Mouse (Mus musculus) intestine, postnatal 0 days (tissue): ENCODE data around the gene Gm9602. TPM values are rescaled to one million over a fixed set of nuclear protein-coding genes. Genes with fewer than 3 reads are reported as not detected.
"Not testable (repeated sequence)": the region's sequence is repeated elsewhere in the genome, so short reads cannot be mapped to it uniquely, and the experiment has no call there.

Experiments
- ATAC-seq: fragments of 200-750 bp; cut with Nextera tagmentation; 2 replicates; pipeline ENCODE4 v1.8.0; 2017; ENCODE audit warnings: mild to moderate bottlenecking, moderate TSS enrichment, moderate library complexity
- H3K27ac ChIP-seq: fragments of 300-500 bp; sonication (generic); 2 replicates; pipeline ENCODE4 v1.5.1; 2014; ENCODE audit warnings: mild to moderate bottlenecking, low read depth, low read length, moderate library complexity
- H3K27me3 ChIP-seq: fragments of 300-500 bp; sonication (generic); replicated peaks from 2 replicates; pipeline ENCODE4 v1.6.1; 2014; ENCODE audit warnings: low read length, mixed read lengths; ENCODE audit not compliant: control insufficient read depth, insufficient read depth
- H3K36me3 ChIP-seq: fragments of 300-500 bp; sonication (generic); 2 replicates; pipeline ENCODE4 v1.6.1; 2014; ENCODE audit warnings: mild to moderate bottlenecking, moderate library complexity; ENCODE audit not compliant: control insufficient read depth, insufficient read depth
- H3K4me1 ChIP-seq: fragments of 300-500 bp; sonication (generic); replicated peaks from 2 replicates; pipeline ENCODE4 v1.6.1; 2014; ENCODE audit warnings: antibody characterized with exemption, low read length, mixed read lengths; ENCODE audit not compliant: control insufficient read depth, insufficient read depth
- H3K4me2 ChIP-seq: fragments of 300-500 bp; sonication (generic); replicated peaks from 2 replicates; pipeline ENCODE4 v1.6.1; 2014; ENCODE audit warnings: low read depth, mild to moderate bottlenecking, moderate library complexity
- H3K4me3 ChIP-seq: fragments of 300-500 bp; sonication (generic); 2 replicates; pipeline ENCODE4 v1.5.1; 2014; ENCODE audit warnings: low read depth, low read length
- H3K9ac ChIP-seq: fragments of 300-500 bp; sonication (generic); 2 replicates; pipeline ENCODE4 v1.6.1; 2014; ENCODE audit warnings: mild to moderate bottlenecking, low read depth, low read length
- H3K9me3 ChIP-seq: fragments of 300-500 bp; sonication (generic); 2 replicates; pipeline ENCODE4 v1.6.1; 2016; ENCODE audit warnings: mixed run types; ENCODE audit not compliant: control insufficient read depth
- WGBS: fragments of 180-500 bp; shearing (Covaris S2); extraction: QIAGEN DNeasy Blood & Tissue Kit; methylation state at CpG from one replicate; pipeline ENCODE4 v1.1.7; 2014; 5-methylcytosine and 5-hydroxymethylcytosine counted together
- polyA plus RNA-seq: library from polyadenylated mRNA; unstranded; fragments of >200 nt; fragmentation: Nextera tagmentation; extraction: Ambion mirVana; gene quantifications from 2 replicates; pipeline ENCODE4 v1.2.1, GENCODE M21; 2015

Gm9602 gene
- not detected in 2 replicates for polyA plus RNA-seq

DNA sequence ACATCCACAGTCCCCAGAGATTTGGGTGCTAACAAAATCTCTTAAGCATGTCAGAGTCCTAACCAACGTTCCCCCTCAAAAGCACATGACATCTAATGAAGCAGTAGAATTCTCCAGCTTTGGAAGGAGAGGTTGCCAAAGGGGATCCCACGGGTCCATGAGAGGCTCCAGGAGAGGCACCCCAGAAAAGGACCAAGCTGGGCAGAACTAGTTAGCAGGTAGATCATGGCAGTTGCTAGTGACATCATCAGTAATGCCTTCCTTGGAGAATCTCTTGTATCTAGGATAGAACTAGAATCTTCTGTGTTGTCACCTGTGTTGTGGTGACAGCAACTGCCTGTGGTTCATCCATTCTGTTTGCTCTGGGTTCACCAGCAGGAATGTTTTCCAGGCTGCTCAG lies at the start of gene Gm9602:
Gene Gm9602 (plus strand): TSS at position 301 of the 400 bp plus-strand sequence.
- H3K27me3 ChIP-seq, H3K4me3 ChIP-seq, H3K36me3 ChIP-seq, H3K4me1 ChIP-seq, ATAC-seq, H3K27ac ChIP-seq, H3K4me2 ChIP-seq, H3K9me3 ChIP-seq, H3K9ac ChIP-seq: not testable (repeated sequence)
- no CpG with 5 or more reads among the region's 2 CpGs for WGBS

DNA sequence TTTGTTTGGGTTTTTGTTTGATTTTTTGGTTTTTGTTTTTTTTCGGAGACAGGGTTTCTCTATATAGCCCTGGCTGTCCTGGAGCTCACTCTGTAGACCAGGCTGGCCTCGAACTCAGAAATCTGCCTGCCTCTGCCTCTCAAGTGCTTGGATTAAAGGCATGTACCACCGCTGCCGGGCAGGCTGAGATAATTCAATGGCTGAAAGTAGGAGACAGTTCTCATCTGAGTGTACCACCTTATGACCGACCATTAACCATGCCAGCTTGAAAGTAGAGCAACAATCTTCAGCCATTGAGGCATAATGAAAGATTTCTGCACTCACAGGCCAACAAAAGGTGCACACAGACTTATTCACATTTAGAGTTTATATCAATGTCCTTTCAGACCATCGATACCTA lies 30.3 kb downstream of the Gm9602 start:
- 85% methylated on average over 6 of the region's 6 CpGs for WGBS
- not testable (repeated sequence) for ATAC-seq, H3K9me3 ChIP-seq, H3K27me3 ChIP-seq, H3K4me3 ChIP-seq, H3K27ac ChIP-seq, H3K9ac ChIP-seq, H3K4me2 ChIP-seq, H3K36me3 ChIP-seq, H3K4me1 ChIP-seq

DNA sequence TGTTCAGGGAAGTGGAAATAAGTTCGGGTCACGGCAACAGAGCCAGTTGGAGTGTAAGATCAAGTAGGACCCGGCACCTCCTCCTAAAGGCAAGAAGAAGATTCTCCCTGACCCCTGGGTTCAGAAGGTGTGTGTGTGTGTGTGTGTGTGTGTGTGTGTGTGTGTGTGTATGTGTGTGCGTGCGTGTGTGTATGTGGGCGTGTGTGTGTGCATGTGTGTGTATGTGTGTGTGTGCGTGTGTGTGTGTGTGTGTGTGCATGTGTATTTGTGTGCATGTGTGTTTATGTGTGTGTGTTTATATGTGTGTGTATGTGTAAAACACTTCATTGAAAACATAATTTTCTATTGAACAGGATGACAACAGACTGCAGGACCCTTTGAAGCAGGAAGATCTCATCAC lies 45.8 kb downstream of the Gm9602 start:
- not testable (repeated sequence) for ATAC-seq, H3K27me3 ChIP-seq, H3K27ac ChIP-seq, H3K36me3 ChIP-seq, H3K9me3 ChIP-seq, H3K4me3 ChIP-seq, H3K9ac ChIP-seq, H3K4me1 ChIP-seq, H3K4me2 ChIP-seq
- WGBS, result 94% methylated on average over 4 of the region's 7 CpGs

Other genes with a start within 250 kb of the Gm9602 start
- gene Gm3047, start 220.9 kb upstream of the Gm9602 start, polyA plus RNA-seq, result not detected in 2 replicates
- not detected in 2 replicates for gene Gm8159, start 144.0 kb upstream of the Gm9602 start, polyA plus RNA-seq
- 0.09 TPM in 1 of 2 replicates, not detected in the other for gene Gm3239, start 112.1 kb upstream of the Gm9602 start, polyA plus RNA-seq
- gene Gm7876, start 67.1 kb upstream of the Gm9602 start, polyA plus RNA-seq, result not detected in 2 replicates
- gene Gm3252, start 49.6 kb upstream of the Gm9602 start, polyA plus RNA-seq, result not detected in 2 replicates
- not detected in 2 replicates for gene Gm3269, start 61.8 kb downstream of the Gm9602 start, polyA plus RNA-seq
- gene Gm3264, start 79.2 kb downstream of the Gm9602 start, polyA plus RNA-seq, result not detected in 2 replicates
- gene Gm3278, start 116.1 kb downstream of the Gm9602 start, polyA plus RNA-seq, result 0.10 TPM in 1 of 2 replicates, not detected in the other
- gene Gm8297, start 207.6 kb downstream of the Gm9602 start, polyA plus RNA-seq, result not detected in 2 replicates
- gene Gm3298, start 239.6 kb downstream of the Gm9602 start, polyA plus RNA-seq, result not detected in 2 replicates